Mouse (Mus musculus) myocyte (in vitro differentiated cells): ENCODE measurements around the gene Gm20521. TPM values are rescaled to one million over a fixed set of nuclear protein-coding genes. Genes with fewer than 3 reads are reported as not detected.

Source experiments
- H3K27me3 ChIP-seq: one replicate; pipeline ENCODE4 v1.6.1; 2011; ENCODE audit not compliant: control insufficient read depth, insufficient read depth, insufficient read length
- H3K36me3 ChIP-seq: one replicate; pipeline ENCODE4 v1.6.1; 2011; ENCODE audit not compliant: control insufficient read depth, insufficient read depth
- H3K4me2 ChIP-seq: one replicate; pipeline ENCODE4 v1.6.1; 2011; ENCODE audit warnings: low read depth, control low read depth
- H3K4me3 ChIP-seq: one replicate; pipeline ENCODE4 v1.5.1; 2011; ENCODE audit warnings: mild to moderate bottlenecking, control low read depth, moderate library complexity
- H3K79me2 ChIP-seq: one replicate; pipeline ENCODE4 v1.6.1; 2011; ENCODE audit not compliant: control insufficient read depth, insufficient read depth
- H3ac ChIP-seq: one replicate; pipeline ENCODE4 v1.6.1; 2011; ENCODE audit not compliant: control insufficient read depth, insufficient read length
- CEBPB ChIP-seq: IDR thresholded peaks from 2 replicates; pipeline ENCODE4 v1.6.1; 2011; ENCODE audit warnings: mild to moderate bottlenecking, moderate library complexity; ENCODE audit not compliant: poor library complexity, insufficient read depth, severe bottlenecking
- E2F4 ChIP-seq: IDR thresholded peaks from one replicate; pipeline ENCODE4 v1.6.1; 2011; ENCODE audit warnings: mild to moderate bottlenecking, control low read depth, moderate library complexity; ENCODE audit not compliant: insufficient read depth
- MAX ChIP-seq: IDR thresholded peaks from one replicate; pipeline ENCODE4 v1.6.1; 2011; ENCODE audit warnings: low read depth, mild to moderate bottlenecking, control low read depth
- MYOD1 ChIP-seq, 3 experiments: IDR thresholded peaks; one replicate each; pipeline ENCODE4 v1.6.1; 2011; ENCODE audit warnings: control low read depth in 2 of 3, low read depth in 2 of 3, mild to moderate bottlenecking in 2 of 3, moderate library complexity in 1 of 3; ENCODE audit not compliant: insufficient read length in 2 of 3, control insufficient read depth in 1 of 3
- MYOG ChIP-seq, 3 experiments: IDR thresholded peaks; one replicate each; pipeline ENCODE4 v1.6.1; 2011; ENCODE audit warnings: control low read depth in 2 of 3, low read depth in 2 of 3, mild to moderate bottlenecking in 2 of 3; ENCODE audit not compliant: insufficient read length in 2 of 3, control insufficient read depth in 1 of 3, insufficient read depth in 1 of 3
- POLR2A ChIP-seq: IDR thresholded peaks from one replicate; pipeline ENCODE4 v1.6.1; 2011; ENCODE audit warnings: low read depth, mild to moderate bottlenecking, control low read depth, moderate library complexity; ENCODE audit not compliant: insufficient read length
- POLR2AphosphoS2 ChIP-seq: IDR thresholded peaks from one replicate; pipeline ENCODE4 v1.6.1; 2011; ENCODE audit warnings: low read depth, control low read depth; ENCODE audit not compliant: insufficient read length
- REST ChIP-seq: IDR thresholded peaks from one replicate; pipeline ENCODE4 v1.6.1; 2011; ENCODE audit warnings: mild to moderate bottlenecking, control low read depth, moderate library complexity; ENCODE audit not compliant: insufficient read depth, insufficient read length
- SRF ChIP-seq: IDR thresholded peaks from one replicate; pipeline ENCODE4 v1.6.1; 2011; ENCODE audit warnings: low read depth; ENCODE audit not compliant: control insufficient read depth, insufficient read length
- TCF12 ChIP-seq: IDR thresholded peaks from one replicate; pipeline ENCODE4 v1.6.1; 2011; ENCODE audit warnings: mild to moderate bottlenecking, control low read depth; ENCODE audit not compliant: poor library complexity, insufficient read depth, severe bottlenecking
- TCF3 ChIP-seq: IDR thresholded peaks from one replicate; pipeline ENCODE4 v1.6.1; 2011; ENCODE audit warnings: low read depth, control low read depth; ENCODE audit not compliant: insufficient read length
- USF1 ChIP-seq: IDR thresholded peaks from one replicate; pipeline ENCODE4 v1.6.1; 2011; ENCODE audit warnings: low read depth, mild to moderate bottlenecking, control low read depth, moderate library complexity
- polyA plus RNA-seq: library from polyadenylated mRNA; unstranded; fragments of >200 nt; fragmentation: generic; extraction: Trizol; gene quantifications from one replicate; pipeline ENCODE4 v1.2.1, GENCODE M21; 2012; ENCODE audit warnings: missing spikeins

Gm20521 gene
- polyA plus RNA-seq, 1 experiment = 0.47 TPM

GRCm38 (mm10) chr14:54903641-54904040, 20.4 kb downstream of the Gm20521 start:
- no peak overlapping the region for H3ac ChIP-seq
- peaks cover 10% of the 10 kb centered on the region for H3K36me3 ChIP-seq
- no peaks in the 10 kb centered on the region for H3K27me3 ChIP-seq
- TF ChIP-seq REST = no peak
- no peak for TF ChIP-seq MYOG (IDR thresholded peaks at IDR 0.05; ENCODE audit: control insufficient read depth in 1 of 3, insufficient read depth in 1 of 3, insufficient read length in 2 of 3, low read depth in 2 of 3)
- TF ChIP-seq SRF = no peak
- no peak overlapping the region for H3K4me2 ChIP-seq
- no peak overlapping the region for H3K4me3 ChIP-seq
- H3K79me2 ChIP-seq = no peaks in the 10 kb centered on the region

GRCm38 (mm10) chr14:54908682-54909081, 25.4 kb downstream of the Gm20521 start:
- no peak overlapping the region for H3ac ChIP-seq
- H3K36me3 ChIP-seq = no peaks in the 10 kb centered on the region
- no peak overlapping the region for H3K4me3 ChIP-seq
- TF ChIP-seq MYOG (IDR thresholded peaks at IDR 0.05; ENCODE audit: control insufficient read depth in 1 of 3, insufficient read depth in 1 of 3, insufficient read length in 2 of 3, low read depth in 2 of 3) (no peak), REST (no peak), TCF3 (no peak), POLR2A (no peak), USF1 (no peak), E2F4 (no peak), SRF (no peak), MYOD1 (IDR thresholded peaks at IDR 0.05; ENCODE audit: control insufficient read depth in 1 of 3, insufficient read length in 2 of 3, low read depth in 2 of 3) (no peak), CEBPB (no peak), POLR2AphosphoS2 (no peak), TCF12 (no peak)
- no peak overlapping the region for H3K4me2 ChIP-seq
- H3K27me3 ChIP-seq = peaks cover 20% of the 10 kb centered on the region
- no peaks in the 10 kb centered on the region for H3K79me2 ChIP-seq

- H3K4me3 ChIP-seq = no peak overlapping the region
- no peak for TF ChIP-seq E2F4
- TF ChIP-seq REST = no peak
- TF ChIP-seq POLR2AphosphoS2 = no peak
These were observed 29.0 kb downstream of the Gm20521 start for GRCm38 (mm10) chr14:54912109-54912850.

GRCm38 (mm10) chr14:54912886-54913285, 29.6 kb downstream of the Gm20521 start, which contains the start of gene Slc22a17:
TSS of gene Slc22a17 (minus strand) at chr14:54913132.
- H3K4me2 ChIP-seq = no peak within 1 kb of the TSS
- no peak within 1 kb of the TSS for H3K4me3 ChIP-seq
- H3K36me3 ChIP-seq = no peaks in the 10 kb centered on the region
- TF ChIP-seq MYOD1 (IDR thresholded peaks at IDR 0.05; ENCODE audit: control insufficient read depth in 1 of 3, insufficient read length in 2 of 3, low read depth in 2 of 3) (no peak), E2F4 (no peak), CEBPB (no peak), REST (no peak), TCF12 (no peak), MYOG (IDR thresholded peaks at IDR 0.05; ENCODE audit: control insufficient read depth in 1 of 3, insufficient read depth in 1 of 3, insufficient read length in 2 of 3, low read depth in 2 of 3) (no peak), TCF3 (no peak), SRF (no peak), POLR2AphosphoS2 (no peak), USF1 (no peak), POLR2A (no peak), MAX (no peak)
- no peaks in the 10 kb centered on the region for H3K79me2 ChIP-seq
- peaks cover 44% of the 10 kb centered on the region for H3K27me3 ChIP-seq
- H3ac ChIP-seq = no peak within 1 kb of the TSS

More at GRCm38 (mm10) chr14:54912109-54912850, 29.0 kb downstream of the Gm20521 start:
- peaks cover 43% of the 10 kb centered on the region for H3K27me3 ChIP-seq
- H3ac ChIP-seq = no peak overlapping the region
- no peaks in the 10 kb centered on the region for H3K79me2 ChIP-seq
- H3K36me3 ChIP-seq = no peaks in the 10 kb centered on the region
- H3K4me2 ChIP-seq = no peak overlapping the region

- no peak overlapping the region for H3ac ChIP-seq
- H3K36me3 ChIP-seq = no peaks in the 10 kb centered on the region
- no peak overlapping the region for H3K4me2 ChIP-seq
- TF ChIP-seq SRF = no peak
- no peaks in the 10 kb centered on the region for H3K79me2 ChIP-seq
- H3K27me3 ChIP-seq = peaks cover 45% of the 10 kb centered on the region
- no peak overlapping the region for H3K4me3 ChIP-seq
These were observed 30.1 kb downstream of the Gm20521 start for GRCm38 (mm10) chr14:54913343-54913742.
